Mouse (Mus musculus) CD4-positive, CD25-positive, alpha-beta regulatory T cell, adult 2 months (primary cell): ENCODE measurements around the gene Orai2.
A peak's percentile ranks its signal among the peaks of the same experiment; 100 is the strongest.
"Not testable (repeated sequence)": the region's sequence is repeated elsewhere in the genome, so short reads cannot be mapped to it uniquely, and the experiment has no call there.

ENCODE experiments used
- DNase-seq: peaks from one replicate; pipeline ENCODE4 v3.0.0-alpha.2; 2012; ENCODE audit warnings: low read depth, low spot score

The Orai2 gene

GRCm38 (mm10) chr5:136173606-136174463 lies 3.3 kb upstream of the Orai2 start:
- peak; percentile 48 for DNase-seq

DNA sequence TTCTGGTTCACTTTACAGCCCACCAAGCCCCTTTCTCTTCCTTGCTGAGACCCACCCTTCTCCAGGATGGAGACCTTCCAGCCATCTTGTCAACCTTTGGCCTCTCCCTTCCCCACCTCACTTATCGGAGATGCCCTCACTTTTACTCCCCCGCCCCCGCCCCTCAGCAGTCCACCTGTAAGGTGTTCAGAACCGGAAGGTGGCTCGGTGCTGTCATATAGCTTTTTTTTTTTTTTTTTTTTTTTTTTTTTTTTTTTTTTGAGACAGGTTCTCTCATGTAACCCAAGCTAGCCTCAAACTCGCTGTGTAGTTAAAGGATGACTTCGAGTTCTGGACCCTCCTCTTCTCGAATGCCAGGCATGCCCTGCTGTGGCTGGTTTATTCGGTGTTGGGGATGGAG lies 2.4 kb upstream of the Orai2 start:
- DNase-seq = no peak

- peak; percentile 70 for DNase-seq
Observed at GRCm38 (mm10) chr5:136171363-136172341, 1.1 kb upstream of the Orai2 start.

DNA sequence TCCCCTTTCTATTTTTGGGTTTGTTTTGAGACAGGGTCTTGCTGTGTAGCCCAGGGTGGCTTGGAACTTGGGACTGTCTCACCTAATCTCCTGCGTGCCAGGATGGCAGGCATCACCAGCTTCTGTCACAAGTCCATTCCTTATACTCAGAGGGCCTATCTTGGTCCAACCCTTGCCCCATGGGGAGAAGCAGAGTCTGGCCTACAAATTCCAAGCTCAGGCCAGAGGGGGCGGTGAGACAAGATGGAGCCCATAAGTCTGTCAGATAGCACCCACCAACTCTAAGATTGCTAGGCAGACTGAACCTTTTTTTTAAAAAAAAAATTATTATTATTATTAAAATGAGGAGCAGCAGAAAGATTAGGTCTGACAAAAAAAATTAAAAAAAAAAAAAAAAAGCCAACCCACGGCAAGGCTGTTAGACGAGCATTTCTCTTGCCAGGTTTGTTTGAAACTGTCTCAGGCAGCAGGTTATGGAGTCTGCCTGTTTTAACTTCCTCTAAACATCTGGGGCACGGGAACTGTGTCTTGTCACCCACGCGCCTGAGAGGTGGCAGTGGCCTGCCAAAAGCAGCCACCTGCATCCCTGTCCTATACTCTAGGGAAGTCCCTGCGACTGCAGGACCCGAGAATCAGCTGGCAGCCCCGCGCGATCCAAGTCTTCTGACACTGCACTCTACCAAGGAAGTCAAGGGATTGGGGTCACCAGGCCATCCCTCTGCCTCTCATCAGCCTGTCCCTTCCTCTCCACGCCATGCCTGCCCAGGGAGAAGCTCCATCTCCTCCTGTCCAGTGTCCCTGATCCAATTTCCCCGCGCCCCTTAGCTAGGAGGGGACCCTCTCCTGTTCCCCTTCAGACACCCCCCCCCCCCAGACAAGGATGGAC lies 644 bp downstream of the Orai2 start:
- DNase-seq = peak; percentile 58

DNA sequence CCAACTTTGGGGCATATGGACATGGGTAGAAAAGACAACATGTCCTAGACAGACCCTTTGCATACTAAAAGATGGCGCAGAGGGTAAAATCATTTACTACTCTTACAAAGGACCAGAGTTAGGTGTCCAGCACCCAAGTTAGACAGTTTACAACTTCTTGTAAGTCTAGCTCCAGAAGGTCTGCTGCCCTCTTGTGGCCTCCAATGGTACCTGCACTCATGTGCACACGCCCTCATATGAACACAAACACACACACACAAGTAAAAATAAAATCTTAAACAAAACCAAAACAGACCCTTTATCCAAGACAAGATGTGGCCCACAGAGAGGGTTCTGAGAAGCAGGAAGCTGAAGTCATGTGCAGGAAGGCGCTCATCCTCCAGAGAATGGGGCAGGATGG lies 2.4 kb downstream of the Orai2 start:
- peak; percentile 56 for DNase-seq

- DNase-seq = no peak
Observed at GRCm38 (mm10) chr5:136167296-136167695, 3.2 kb downstream of the Orai2 start.

- no peak for DNase-seq
Observed at GRCm38 (mm10) chr5:136165246-136165645, 5.3 kb downstream of the Orai2 start.

GRCm38 (mm10) chr5:136163807-136164474 lies 6.6 kb downstream of the Orai2 start:
- DNase-seq = no peak

DNA sequence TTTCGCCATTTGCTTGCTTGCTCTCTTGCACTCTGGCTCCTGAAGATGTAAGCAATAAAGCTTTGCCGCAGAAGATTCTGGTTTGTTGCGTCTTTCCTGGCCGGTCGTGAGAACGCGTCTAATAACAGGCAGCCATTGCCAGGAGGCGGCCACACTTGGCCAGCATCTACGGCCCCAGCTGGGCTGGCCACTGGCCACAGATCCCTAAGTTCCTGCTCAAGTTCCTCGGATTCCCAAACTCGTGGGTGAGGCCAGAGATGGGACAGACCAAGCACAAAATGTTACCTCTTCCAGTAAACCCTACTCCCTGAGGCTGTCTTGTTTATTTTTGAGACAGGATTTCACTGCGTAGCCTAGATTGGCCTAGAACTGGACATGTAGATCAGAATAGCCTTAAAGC lies 10.4 kb downstream of the Orai2 start:
- DNase-seq = not testable (repeated sequence)

DNA sequence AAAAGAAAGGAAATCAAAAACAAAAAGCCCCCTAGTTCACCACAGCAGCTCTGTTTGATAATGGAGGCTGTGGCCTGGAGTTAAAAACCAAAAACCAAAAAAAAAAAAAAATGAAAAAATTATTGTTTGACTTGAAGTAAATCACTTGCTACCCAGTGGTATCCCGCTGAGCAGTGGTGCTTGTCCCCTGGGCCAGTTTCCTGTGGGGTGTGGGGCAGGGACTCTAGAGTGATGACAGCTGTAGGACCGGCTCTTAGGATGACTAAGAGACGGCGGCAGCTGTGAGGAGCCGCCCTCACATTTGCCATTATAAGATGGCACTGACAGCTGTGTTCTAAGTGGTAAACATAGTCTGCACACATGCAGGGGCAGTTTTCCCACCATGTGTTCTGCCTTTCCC lies 15.1 kb downstream of the Orai2 start:
- peak; percentile 33 for DNase-seq

- DNase-seq = no peak
Observed at GRCm38 (mm10) chr5:136152365-136152764, 18.1 kb downstream of the Orai2 start.

DNA sequence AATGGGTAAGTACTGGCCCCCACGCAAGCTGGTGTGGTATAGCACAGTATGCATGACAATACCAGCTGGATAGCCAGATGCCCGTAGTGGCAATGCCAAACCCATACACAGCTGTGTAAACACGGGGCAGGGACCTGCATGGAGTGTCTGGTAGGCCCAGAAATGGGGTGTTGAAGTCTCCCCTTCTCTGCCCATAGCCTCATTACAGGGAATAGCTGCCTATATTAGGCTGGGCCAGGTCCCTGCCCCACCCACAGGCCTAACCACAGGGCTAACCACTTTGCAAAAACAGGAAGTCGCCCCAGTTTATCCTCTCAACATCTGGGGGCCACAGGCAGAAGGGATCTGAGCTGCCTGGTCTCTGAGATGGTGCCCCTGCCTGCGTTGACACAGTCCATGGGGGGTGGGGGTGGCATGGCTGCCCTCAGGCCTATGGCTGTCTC lies 21.4 kb downstream of the Orai2 start:
- DNase-seq = peak; percentile 46

DNA sequence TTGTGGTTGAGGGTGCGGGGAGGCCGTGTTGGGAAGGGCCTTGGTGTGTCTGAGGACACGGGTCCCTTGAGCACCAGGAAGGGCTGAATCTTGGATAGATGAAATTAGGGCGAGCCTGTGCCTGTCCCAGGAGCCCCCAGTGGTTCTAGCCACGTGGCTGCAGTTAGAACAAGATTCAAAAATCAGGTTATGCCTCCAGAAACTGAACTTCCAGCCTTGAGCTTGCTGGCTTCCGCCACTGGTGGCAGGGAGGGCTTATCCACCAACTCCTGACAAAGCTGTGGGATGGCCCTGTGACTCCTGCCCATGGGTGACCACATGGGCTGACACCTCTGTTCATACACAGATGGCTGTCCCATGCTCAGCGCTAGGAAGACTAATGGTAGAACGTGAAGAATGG lies 22.8 kb downstream of the Orai2 start:
- no peak for DNase-seq

GRCm38 (mm10) chr5:136146936-136147335 lies 23.6 kb downstream of the Orai2 start:
- DNase-seq = peak; percentile 69

DNA sequence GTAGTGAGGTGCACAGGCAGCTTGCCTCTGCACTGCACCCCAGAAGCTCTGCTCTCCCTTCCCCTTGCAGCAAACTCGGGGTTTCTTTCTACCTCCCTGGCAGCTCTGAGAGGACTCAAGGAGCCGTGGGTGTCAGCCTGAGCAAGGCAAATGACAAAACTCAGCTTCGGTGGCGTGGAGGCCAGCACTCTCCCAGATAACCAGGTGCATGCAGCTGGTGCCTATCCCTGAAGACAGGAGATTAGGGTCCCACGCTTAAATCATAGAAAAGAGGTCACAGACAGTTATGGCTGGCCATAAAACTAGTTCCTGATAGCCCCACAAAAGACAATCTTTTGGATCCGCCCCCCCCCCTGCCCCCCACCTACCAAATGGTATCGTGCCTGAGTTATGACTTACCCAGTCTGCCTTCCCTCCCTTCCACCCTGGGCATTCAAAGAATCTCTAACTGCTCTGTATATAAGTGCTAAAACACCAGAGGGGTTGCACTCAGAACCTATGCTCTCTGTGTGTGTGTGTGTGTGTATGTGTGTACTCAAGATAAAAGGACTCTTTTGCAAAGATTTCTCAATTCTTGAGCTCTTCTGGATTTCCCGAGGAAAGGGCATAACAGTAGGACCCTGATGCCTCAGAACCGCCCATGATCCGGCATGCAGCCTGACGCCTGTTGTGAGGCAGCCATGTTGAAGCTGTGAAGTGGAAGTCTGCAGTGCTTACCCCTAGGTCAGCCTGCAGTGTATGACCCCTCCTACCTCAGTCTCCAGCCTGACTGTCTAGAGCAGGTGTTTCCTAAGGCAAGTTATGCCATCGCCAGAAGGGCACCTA lies 25.7 kb downstream of the Orai2 start:
- DNase-seq = no peak

GRCm38 (mm10) chr5:136143161-136143755 lies 27.3 kb downstream of the Orai2 start:
- peak; percentile 56 for DNase-seq

GRCm38 (mm10) chr5:136142746-136143145 lies 27.8 kb downstream of the Orai2 start:
- DNase-seq = peak; percentile 63

- no peak for DNase-seq
Observed at GRCm38 (mm10) chr5:136140057-136140482, 30.4 kb downstream of the Orai2 start.

DNA sequence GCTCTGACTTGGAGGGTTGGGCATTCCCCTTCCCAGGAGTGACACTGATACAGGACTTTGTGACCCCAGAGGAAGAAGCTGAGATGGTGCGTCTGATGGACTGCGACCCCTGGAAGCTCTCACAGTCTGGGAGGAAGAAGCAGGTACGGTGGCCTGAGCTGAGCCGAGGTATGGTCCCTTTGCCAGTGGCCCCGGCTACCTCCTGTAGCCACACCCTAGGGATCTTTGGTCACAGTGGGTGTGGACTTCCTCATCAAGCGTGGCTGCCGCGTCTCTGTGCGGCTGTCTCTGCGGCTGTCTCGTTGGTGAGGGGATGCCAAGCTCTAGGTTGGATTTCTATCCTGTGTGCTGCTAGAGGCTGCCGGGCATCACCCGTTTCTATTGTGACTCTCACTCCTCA lies 31.1 kb downstream of the Orai2 start:
- DNase-seq = no peak
